Mouse (Mus musculus) frontal cortex, adult (tissue): ENCODE data around the gene Arl3.
"Not testable (repeated sequence)": the region's sequence is repeated elsewhere in the genome, so short reads cannot be mapped to it uniquely, and the experiment has no call there.

Experiments used
- ATAC-seq: cut with Nextera tagmentation; 2 replicates; pipeline ENCODE4 v1.9.2; 2017; ENCODE audit warnings: mild to moderate bottlenecking, moderate library complexity, mixed read lengths; ENCODE audit not compliant: low TSS enrichment

Arl3 gene

DNA sequence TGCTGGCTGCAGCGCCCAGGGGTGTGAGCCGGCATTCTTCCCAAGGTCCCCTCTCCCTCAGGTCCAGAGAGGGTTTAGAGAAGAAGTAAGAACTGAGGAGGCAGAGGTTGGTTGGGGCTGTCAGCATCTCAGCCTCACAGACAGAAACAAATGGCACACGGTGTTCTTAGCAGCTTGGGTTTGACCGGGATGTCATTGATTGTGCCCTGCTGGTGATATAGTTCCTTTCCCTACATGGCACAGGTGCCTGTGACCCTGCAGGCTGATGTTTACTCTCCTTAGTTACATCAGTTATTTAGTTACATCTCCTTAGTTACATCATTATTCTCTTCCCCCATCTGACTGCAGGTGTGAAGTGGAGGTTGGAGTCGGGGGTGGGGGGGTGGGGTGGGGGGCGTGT lies 18.6 kb upstream of the Arl3 start:
- no peak for ATAC-seq

DNA sequence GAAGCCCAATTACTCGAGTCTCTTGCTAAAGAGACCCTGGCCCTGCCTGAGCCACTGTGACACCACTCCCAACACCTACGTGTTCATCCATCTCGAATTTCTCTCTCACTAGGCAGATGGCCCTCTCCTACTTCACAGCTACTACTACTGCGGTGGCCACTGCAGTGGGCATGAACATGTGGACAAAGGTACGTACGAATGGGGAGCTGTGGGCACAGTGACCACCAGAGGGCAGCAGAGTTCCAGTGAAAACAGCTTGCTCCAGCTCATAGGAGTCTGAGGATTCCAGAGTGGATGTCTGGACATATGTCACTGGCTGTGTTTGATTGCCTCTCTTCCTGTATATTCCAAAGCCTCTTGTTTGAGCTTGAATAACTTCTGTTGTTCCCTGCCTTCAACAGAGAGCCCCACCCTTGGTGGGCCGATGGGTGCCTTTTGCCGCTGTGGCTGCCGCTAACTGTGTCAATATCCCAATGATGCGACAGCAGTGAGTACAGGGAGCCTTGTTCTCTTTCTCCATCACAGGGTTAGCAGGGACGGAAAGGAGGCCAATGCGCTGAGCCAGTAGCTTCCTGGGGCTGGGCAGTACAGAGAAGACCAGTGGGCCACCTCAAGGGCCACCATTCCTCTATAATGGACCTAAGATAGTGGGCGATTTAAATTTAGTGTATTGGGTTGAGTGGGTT lies 15.0 kb upstream of the Arl3 start:
- ATAC-seq = peak; percentile 92

- no peak for ATAC-seq
Measured at GRCm38 (mm10) chr19:46575196-46575595, 2.2 kb upstream of the Arl3 start.

DNA sequence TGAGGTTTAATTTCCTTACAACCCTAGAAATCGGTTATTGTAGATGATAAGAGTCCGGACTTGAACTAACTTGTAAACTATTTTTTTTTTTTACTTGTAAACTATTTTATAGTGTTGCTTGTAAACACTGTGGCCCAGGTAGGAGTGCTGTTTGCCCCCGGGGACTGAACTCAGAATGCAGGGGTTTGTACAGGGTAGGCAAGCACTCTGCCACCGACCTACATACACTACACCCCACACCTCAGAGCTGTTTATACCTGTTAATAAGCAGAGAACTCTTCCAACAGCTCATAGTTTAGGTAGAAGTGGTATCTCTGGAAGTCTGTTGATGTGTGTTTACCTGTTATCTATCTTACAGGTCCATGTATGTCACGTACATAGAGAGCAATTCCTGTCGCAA lies 992 bp upstream of the Arl3 start:
- ATAC-seq = no peak

- peak; percentile 51 for ATAC-seq
Measured at GRCm38 (mm10) chr19:46572548-46572947, 450 bp downstream of the Arl3 start.

- no peak for ATAC-seq
Measured at GRCm38 (mm10) chr19:46571878-46572244, 1.1 kb downstream of the Arl3 start.

DNA sequence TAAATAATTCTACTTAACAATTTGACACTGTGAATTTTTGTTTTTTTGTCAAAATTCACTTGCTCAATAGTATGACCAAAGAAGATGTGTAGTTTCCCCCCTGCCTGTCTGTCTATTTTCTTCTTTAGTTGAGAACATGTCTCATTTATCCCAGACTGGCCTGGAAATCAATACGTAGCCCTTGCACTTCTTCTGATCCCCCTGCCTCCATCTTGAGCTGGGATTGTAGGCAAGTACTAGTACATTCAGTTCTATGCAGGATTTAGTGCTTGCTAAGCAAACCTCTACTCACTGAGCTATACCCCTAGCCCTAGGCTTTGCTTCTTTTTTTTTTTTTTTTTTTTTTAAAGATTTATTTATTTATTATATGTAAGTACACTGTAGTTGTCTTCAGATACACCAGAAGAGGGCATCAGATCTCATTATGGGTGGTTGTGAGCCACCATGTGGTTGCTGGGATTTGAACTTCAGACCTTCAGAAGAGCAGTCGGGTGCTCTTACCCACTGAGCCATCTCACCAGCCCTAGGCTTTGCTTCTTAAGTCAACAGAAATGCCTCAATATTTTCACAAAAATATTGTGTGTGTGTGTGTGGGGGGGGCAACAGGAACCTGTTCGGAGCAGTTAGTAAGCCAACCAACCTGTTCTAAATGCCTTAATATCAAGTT lies 1.7 kb downstream of the Arl3 start:
- not testable (repeated sequence) for ATAC-seq

GRCm38 (mm10) chr19:46564043-46564462 lies 8.9 kb downstream of the Arl3 start:
- 0 out of 2 replicates have a peak, but pooled peaks have one; percentile 50 for ATAC-seq

DNA sequence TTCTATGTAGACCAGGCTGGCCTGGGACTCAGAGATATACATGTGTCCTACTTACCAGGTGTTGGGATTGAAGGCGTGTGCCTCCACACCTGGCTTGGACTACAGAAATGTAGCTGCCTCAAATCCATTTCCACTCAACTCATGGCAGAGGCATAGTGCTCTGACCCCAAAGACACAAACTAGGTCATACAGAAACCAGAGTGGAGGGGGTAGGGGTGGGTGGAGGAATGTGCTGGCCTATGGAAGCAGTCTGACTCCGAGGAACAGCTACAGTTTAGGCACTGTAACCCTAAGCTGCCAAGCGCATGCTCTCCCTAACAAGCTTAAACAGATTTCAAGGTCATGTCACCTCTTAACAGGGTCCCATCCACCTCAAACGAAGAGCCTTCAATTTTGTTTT lies 9.4 kb downstream of the Arl3 start:
- ATAC-seq = no peak

- ATAC-seq = no peak
Measured at GRCm38 (mm10) chr19:46562581-46563515, 10.2 kb downstream of the Arl3 start.

DNA sequence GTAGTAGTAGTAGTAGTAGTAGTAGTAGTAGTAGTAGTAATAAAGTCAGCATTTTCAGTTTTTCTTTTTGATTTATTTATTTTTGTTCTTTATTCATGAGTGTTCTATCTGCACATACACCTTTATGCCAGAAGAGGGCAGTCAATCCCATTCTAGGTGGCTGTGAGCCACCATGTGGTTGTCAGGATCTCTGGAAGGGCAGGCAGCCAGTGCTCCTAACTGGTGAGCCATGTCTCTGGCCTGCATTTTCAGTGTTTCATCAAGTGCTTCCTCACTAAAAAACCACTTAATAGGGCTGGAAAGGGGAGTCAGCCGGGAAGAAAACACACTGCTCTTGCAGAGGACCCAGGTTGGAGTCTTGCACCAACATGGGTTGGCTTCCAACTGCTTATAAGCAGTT lies 10.9 kb downstream of the Arl3 start:
- ATAC-seq = peak; percentile 60; the same call in 1 of the 2 replicates

DNA sequence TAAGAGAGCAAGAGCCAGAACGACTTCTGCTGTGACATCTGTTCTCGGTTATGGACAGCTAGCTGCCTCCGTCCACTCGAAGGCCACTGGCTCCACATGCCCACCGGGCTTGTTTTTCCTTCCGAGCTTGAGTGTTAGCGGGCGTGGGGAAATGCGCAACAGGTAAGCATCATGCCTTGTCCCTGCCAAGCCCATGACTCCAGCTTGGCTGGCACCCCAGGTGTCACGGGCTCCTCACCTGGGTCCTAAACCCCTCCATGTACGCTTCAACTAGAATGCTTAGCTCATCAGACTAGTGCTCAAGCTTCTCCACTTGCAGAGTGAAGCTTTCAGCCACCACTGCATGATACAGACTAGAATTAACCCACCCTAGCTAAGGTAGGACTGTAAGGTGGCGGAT lies 14.4 kb downstream of the Arl3 start:
- no peak for ATAC-seq

DNA sequence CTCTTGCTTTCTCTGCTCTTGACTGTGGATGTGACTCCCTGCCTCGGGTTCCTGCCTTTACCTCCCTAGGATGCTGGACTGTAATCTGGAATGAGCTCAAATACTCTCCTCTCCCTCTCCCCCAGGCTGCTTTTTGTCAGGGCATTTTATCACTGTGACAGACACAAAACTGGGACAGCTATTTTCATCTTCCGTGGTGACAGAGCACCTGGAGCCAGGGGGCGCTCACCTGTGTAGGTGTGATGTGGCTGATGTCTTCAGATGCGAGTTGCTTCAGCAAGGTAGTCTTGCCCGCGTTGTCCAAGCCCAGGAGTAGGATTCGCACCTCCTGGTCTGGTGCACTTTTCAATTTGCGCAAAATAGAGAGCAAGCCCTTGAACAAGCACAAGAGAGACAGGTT lies 15.0 kb downstream of the Arl3 start:
- no peak for ATAC-seq

GRCm38 (mm10) chr19:46553541-46553955 lies 19.4 kb downstream of the Arl3 start:
- ATAC-seq = peak; percentile 44; the same call in 1 of the 2 replicates

GRCm38 (mm10) chr19:46552496-46552895 lies 20.5 kb downstream of the Arl3 start:
- no peak for ATAC-seq

DNA sequence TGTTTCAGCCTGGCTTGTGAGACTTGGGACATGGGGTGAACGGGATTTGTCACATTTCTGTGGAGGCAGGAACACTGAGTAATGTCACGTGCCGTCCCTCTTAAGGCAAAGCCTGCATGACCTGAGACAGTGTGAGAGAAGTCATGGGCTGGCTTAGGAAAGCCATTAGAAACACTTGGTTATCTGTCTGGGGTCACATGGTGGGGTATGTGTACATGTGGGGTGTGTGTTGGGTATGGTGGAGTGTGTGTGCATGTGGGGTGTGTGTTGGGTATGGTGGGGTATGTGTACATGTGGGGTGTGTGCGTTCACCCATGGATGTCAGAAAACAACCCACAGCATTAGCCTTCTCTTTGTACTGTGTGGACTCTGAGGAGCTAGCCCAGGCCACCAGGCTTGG lies 22.6 kb downstream of the Arl3 start:
- no peak for ATAC-seq

GRCm38 (mm10) chr19:46548110-46548509 lies 24.9 kb downstream of the Arl3 start:
- no peak for ATAC-seq

GRCm38 (mm10) chr19:46547565-46547964 lies 25.4 kb downstream of the Arl3 start:
- ATAC-seq = no peak

GRCm38 (mm10) chr19:46542750-46543149 lies 30.2 kb downstream of the Arl3 start:
- no peak for ATAC-seq

- no peak for ATAC-seq
Measured at GRCm38 (mm10) chr19:46538213-46538612, 34.8 kb downstream of the Arl3 start.

- ATAC-seq = no peak
Measured at GRCm38 (mm10) chr19:46537357-46537756, 35.6 kb downstream of the Arl3 start.

GRCm38 (mm10) chr19:46534542-46535098 lies 38.4 kb downstream of the Arl3 start:
- ATAC-seq = no peak
